Mouse (Mus musculus) left cerebral cortex, adult 18-20 months (tissue): Measurements from ENCODE around the gene Neil3. TPM values are rescaled to one million over a fixed set of nuclear protein-coding genes. Genes with fewer than 3 reads are reported as not detected.

Source experiments
- DNase-seq, 2 experiments: peaks; one replicate each; pipeline ENCODE4 v3.0.0; 2021 to 2022; ENCODE audit warnings: low spot score in 2 of 2, mixed read lengths in 1 of 2
- long read RNA-seq, 2 experiments: library from polyadenylated mRNA; stranded (forward); transcript quantifications; one replicate each; pipeline ENCODE4 v2.0.0; 2021
- total RNA-seq, 2 experiments: library from RNA; stranded (reverse); gene quantifications; 2 replicates each; pipeline ENCODE4 v1.2.3; 2021

Gene Neil3
- not detected for total RNA-seq
- long read RNA-seq, experiment 1: 0 reads
- long read RNA-seq, experiment 2: 0 reads

DNA sequence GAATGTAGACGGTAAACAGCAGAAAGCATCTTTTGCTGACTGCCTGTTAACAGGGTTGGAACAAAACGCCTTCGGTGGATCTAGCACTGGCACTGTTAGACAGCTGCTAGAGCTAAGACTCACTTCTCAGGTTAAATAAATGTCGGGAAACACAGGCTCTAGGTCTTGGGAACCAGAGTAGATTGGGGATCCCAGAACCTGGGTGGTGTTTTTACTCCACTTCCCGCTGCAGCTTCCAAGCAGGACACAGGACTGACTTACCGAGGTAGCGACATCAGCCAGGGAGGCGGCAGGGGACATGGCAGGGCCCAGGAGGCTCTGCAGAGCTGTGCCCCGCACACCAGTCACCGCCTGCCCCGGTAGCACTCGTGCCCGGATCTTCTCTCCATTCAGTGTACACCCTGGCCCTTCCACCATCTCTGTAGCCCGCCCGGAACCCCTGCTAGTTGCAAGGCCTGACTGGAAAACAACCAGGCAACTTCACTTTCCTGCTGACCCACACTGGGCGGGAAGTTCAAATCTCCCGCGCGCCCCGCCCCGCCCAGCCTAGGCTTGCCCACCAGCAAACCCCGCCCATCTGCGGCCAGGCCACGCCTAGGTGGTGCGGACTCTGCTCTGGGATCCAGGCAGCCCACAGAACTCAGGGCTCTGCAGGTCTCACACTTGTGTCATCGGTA lies at the start of gene Neil3:
Gene Neil3 (minus strand): TSS at position 571 of the 677 bp plus-strand sequence.
- DNase-seq: peak; percentile 6 to 10

DNA sequence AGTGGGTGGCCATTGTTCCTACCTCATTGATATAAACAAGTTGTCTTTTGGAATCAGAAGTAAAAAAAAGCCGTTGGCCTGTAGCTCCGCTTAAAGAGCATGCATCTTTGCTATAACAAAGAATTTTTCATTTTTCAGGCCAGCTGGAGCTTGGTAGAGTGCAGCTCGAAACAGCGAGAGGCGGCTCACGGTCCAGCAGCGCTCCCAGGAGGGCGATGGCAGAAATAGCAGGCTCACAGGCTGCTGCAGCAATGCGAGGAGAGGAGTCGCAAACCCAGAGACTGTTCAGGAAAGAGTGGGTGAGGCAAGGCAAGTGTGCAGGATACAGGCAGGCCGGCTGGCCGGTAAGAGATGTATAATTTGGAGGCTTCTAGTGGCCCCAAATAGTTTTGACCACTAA lies 42.0 kb upstream of the Neil3 start:
- DNase-seq: peak; percentile 56 to 75

DNA sequence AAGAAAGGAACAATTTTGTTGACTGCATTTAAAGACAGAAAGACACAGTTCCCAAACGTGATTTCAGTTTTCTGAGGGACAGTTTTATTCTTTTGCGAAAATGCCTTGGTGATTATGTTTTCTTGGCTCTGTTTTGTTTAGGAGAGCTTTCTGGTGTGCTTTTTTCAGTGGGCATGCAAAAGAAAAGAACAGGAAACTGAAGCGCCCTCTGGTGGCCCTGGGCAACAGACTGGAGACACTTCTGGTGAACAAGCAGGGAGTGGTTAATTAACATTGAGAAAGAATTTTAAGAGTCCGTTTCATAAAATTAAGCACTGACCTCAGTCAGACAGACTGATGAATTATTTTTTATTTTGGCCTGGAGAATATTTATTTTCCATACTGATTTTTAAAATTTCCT lies 25.1 kb upstream of the Neil3 start:
- DNase-seq: peak; percentile 54 to 69

DNA sequence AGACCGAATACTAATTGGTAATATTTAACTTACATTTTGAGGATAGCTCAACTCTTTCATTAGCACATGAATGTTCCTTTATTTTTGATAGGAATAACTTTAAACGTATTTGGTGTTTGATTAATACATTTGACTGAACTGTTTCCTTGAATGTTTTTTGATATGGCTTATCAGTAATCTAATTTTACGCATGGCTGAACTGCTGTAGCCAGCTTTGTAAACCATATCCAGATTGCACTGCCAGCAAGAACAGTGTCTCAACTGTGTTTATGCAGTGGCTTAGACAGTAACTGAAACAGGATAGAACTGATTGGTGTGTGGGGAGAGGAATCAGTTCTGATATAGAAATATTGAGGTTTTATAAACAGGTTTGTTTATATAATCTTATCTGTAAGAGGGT lies 22.6 kb upstream of the Neil3 start:
- no peak for DNase-seq

DNA sequence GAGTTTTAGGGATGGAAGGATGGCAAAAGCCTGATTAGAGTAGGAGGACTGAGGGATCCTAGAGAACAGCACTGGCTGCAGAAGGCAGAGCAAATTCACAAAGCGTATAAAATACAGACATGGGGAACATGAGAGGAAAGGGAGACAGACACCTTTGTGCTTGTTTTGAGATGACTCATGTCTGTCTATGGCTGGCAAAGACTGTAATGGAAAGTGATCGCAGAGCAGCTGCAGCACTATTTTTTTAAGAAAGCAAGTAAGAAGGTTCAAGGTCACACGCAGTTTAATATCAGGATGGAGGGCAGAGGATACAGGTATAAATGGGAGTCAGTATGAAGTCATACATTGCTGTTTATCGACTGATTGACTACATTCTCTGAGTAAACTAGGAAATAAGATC lies 8.2 kb downstream of the Neil3 start:
- no peak for DNase-seq

DNA sequence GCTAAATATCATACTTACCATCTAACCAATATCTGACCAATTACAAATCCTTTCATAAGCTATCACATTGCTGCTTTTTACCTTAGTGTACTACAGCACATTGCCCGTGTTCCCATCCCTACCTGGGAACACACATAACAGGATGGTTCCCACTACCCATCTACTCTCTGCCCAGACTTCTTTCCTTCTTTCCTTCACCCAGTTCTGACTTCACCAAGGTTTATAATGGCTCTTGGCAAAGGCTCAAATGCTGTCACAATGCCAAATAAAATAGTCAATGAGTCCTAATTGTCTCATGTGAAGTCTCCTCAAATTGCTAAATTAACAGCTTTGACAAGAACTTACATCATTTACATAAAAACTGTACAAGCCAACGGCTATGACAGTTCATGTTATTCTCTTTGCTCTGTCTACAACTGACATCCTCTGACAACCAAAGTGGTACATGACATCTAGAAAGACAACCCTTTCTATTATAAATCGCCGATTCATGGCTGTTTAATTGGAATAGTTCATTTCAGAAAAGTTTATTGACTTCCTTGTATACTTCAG lies 9.9 kb downstream of the Neil3 start:
- no peak for DNase-seq

DNA sequence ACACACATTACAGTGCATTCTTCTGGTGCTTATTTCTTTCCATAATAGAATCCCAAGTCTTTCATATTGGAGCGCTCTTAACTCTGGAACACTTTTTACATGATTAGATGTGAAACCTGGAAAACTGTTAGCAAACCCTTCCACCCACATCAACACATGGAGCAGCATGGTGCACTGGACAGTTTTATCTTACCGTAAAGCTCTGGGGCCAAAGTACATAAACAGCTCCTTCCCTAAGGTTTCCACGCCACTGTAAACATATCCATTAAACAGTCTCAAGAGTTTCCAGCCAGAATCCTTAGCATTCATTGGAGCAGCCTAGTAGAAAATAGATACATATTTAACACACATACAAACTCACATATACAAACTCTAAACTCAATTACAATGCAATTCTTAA lies 15.4 kb downstream of the Neil3 start:
- DNase-seq: no peak

DNA sequence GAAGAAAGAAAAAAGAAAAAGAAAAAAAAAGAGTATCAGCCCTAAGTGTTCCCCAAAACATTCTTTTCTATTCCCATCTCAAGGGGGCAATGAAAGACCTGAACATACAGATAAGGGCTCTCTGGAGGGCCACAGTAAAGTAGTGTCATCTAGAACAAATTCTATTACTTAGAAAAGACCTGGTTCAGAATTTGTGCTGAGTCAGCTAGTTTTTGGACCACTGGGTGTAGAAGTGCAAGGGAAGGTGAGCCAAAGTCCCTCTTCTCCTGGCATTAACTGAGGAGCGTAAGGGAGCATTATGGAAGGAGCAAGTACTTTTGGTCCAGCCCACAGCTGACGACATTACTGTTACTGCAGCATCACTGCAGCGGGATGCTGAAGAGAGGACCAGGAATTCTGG lies 19.7 kb downstream of the Neil3 start:
- DNase-seq: no peak

DNA sequence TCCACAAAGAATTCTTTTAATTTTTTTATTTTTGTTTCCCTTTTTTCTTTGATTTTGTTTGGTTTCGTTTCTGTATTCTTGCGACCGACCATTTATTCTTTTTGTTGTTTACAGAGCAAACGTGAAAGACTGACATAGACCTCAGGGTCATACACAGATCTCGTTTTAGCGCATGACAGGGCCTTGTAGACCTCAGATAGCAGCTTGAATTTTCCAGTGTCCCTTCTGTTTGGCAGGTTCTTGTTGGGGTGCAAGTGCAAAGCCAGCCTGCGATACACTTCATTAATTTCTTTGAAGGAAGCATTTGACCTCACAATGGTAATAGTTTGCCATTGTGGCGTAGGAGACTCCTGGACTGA lies 24.6 kb downstream of the Neil3 start:
- DNase-seq: no peak

DNA sequence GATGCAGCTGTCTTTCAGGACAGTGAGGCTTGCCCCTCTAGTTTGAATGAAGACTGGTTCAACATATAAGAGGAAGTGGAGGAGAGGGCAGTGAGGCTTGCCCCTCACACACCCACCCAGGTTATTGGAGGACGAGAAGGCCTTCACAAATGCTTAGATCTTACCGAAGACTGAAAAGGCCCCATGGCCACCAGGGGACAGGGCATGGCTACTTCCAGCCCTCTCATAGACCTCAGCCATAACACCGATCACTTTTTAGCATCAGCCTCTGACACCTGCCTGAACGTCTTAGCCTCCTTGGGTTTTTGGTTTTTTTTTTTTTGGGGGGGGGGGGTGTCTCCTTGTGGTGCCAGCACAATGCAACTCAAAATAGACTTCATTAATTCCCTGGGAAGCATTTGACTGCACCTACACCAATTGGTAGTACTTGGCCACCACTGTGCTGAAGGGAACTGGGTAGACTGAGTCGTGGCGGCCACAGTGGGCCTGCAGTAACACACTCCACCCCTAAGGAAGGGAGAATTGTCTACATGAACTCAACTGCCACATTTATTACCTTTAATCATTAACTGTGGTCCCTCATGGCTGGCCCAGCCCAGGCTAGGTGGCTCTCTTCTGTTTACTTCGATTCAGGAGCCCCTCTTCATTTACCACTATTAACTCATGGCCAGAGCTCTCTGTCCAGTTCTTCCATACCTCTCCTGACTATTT lies 25.1 kb downstream of the Neil3 start:
- no peak for DNase-seq

DNA sequence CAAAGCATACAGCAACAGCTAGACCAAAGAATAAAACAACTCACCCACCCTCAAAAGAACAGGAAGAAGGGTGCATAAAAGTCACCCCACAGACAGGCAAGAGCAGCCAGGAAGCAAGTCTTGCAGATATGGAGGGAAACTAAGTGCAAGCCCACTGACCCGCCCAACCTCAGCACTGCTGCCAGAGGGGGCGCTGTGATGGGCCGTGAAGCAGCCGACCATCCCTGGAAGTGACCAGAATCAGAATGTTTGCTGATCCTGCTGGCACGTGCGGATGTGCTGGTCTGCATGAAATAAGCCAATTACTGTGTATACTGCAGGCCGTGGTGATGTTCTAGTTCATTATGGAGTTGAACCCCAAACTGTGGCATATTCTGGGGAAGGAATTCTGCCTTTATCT lies 26.6 kb downstream of the Neil3 start:
- DNase-seq: no peak

DNA sequence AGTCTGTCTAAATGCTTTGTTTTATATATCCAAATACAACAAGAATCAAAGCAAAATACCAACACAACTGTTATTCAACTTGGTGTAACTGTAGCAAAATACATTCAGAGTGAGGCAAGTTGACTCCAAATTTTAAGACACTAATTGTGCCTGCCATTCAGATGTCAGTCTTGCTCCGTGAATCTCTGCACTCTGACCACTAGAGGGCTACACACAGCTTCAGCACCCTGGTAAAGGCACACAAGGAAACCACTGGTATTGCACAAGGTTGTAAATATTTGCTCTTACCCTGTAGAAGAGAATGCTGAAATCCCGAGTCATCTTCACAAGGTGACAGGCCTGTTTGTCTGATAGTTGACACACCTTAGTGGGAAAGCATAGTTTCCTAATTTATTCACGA lies 31.8 kb downstream of the Neil3 start:
- DNase-seq: no peak

DNA sequence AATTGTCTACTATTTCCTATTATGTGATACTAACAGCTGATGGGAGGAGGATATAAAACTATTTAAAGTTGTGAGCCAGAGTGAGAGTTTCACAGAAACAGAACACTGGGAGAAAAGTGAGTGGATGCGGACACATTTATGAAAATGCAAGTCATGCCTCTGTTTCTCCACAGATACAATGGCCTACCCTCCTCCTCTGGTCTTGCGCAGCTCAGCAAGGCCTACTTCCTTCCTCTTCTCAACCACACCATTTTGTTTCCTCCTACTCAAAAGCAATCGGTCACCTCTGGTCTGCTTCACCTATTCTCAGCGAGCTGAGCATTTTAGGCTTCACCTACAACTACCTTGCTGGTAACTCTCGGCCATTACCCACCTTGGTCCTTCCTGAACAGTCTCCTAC lies 34.0 kb downstream of the Neil3 start:
- no peak for DNase-seq

DNA sequence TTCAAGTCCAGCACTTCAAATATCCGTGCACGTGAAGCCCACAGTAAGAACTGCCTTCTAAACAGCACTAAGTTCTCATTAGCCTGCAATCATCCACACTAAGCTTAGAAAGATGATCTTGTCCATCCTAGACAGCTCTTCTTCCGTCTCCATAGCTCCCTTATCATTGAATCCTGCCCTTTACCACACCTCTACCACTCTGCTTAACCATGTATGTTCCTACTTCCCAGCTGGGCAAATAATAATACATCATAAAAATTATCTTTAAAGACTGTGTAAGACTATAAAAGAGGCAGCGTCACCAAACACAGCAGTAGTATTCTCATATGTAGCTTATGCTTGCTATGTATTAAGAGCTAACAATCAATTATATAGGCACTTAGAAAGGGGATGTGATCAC lies 35.2 kb downstream of the Neil3 start:
- no peak for DNase-seq

DNA sequence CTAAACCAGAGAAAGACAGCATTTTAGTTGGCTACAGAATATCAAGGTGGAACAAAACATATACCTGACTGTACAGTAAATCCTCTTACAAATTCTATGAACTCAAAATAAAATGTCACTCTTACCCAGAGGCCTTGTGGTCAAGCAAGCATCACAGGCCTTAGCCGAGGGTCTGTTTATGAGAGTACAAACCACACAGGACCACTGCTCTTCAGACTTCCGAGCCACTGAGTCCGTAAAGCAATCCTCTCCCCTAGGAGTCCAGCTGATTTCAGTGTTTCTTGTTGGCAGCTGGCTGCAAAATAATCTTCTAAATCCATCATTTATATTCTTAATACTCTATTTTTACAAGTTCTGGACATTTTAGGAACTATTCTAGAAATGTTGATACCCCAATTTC lies 38.0 kb downstream of the Neil3 start:
- no peak for DNase-seq

DNA sequence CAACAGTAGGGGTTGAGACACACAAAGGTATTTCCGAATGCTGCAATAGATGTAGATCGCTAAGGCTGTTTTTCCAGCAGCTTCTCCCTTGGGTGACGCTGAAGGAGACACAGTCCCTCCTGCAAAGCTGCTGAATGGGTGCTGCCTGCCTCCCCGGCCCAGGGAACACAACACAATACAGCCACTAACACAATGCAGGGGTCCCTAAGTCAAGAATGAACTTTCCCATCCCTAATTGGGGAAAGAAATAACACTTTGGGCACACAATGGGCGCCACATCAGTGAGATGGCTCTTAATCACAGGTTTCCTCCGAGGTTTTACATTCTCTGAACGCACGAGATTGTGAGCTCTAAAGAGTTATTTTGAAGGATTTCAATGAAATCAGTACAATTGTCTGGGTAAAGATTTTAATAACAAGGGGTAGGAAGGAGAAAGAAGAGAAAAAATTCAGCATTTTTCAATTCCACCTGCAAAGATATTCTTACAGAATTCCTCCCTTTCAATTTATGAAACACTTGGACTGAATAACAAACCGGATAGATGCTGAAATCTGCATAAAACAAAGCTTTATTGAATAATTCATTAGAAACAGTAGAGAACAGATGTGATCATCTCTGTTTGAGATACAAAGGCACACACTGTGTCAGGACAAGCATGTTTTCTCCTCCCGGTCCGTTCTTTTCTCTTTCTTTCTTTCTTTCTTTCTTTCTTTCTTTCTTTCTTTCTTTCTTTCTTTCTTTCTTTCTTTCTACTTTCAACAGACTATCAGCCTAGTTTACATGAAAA lies 38.6 kb downstream of the Neil3 start:
- no peak for DNase-seq

DNA sequence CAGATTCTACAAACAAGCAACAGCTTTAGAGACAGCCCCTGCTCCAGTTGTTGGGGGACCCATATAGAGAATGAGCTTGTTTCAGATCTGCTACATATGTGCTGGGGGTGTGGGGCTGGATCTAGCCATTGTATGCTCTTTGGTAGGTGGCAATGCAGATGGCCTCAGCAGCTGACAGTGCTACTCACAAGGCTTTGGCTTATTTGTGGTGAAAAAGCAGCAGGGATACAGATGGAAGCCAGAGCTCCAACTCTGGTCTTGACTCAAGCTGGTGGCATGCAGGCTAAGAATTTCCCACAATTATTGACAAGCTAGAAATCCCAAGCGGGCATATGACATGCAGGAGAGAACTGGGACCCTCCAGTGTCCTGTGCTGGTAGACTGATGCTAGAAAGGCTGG lies 40.8 kb downstream of the Neil3 start:
- DNase-seq: no peak

DNA sequence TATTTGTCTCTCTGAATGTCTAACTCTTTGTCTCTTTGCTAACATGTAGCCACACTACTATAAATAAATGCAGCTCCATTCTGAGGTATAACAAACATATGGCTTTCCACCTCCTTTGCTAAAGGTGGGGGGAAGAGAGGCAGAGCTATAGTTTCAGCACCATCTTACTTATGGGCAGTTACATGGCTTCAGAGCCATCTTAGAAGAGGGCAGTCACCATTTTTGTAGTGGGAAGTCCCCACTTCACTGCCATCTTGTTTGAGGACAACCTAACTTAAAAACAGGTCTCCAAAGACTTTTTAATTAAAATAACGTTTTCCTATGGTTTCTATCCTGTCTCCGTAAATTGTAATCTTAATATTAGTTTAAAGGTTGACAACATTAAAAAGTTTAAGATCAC lies 47.1 kb downstream of the Neil3 start:
- DNase-seq: no peak

DNA sequence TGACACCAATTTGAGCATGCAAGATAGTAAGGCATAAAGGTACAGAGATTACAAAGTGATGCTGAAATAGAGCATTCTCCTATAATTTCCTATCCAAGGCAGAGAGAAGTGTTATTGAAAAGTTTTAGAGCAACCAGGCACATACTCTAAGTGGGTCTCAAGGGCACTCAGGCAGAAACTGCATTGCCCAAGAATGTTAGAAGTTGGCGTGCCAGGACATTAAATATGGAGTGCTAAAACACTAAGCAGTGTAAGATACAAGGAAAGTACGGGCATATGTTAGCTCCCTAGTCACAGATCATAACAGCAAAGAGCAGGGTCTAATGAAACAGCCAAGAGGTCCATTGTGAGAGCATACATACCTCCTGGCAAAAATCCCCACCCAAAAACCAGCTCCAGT lies 65.3 kb downstream of the Neil3 start:
- no peak for DNase-seq

DNA sequence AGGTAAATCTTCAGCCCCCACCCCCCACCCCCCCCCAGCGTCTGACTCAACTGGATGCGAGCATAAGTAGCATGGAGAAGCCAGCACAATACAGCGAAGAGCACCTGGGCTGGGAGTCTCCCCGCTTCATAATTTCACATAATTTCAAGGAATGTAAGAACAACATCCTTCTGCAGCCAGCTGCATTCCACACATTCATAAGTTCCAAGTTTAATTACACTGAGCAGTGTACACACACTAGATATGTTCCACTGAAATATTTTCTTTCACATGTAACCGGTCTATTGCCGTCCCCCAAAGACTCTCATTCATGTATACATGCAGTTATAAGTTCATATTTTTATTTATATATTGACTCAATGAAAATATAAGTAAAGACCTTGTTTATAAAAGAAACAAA lies 72.6 kb downstream of the Neil3 start:
- no peak for DNase-seq

DNA sequence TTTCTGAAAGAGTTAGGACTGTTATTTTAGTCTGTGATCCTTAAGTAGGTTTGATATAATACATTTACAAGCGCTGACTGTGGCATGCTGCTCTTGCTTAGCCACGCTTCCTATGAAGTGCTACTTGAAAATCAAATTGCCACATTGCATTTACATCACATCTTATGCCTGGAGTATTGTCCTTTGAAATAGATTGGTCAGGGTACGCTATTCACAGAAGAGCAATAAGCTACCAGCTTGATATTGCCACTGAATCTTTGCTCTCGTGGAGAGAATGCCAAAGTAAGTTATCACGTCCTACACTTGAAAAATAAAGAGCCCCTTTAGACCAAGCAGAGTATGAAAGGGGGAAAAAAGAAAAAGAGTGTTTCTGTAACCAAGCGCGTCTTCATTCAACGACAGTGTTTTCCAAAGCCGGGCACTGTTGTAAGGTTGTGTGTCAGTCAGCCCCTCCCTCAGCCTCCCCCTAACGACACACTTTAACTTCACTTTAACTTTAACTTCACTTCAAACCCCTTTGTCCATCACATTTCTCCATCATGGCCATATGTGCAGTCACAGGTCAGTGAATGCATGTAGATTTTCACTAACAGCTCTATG lies 76.3 kb downstream of the Neil3 start:
- DNase-seq: no peak

DNA sequence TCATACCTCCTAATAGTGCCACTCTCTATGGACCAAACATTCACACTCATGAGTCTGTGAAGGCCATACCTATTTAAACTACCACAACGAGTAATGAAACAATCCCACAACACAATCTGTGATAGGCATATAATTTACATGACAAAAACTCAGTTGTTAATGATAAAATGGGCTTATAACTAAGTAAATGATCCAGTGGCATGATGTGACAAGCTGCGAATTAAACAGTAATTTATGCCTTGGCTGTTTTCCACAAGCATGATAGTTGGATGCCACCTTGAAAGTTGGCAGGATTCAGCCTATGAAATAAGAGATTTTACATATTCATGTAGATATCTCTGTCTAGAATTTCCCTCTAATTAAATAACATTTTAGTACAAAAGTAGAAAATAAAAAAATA lies 99.3 kb downstream of the Neil3 start:
- DNase-seq: no peak
